Mouse (Mus musculus) cerebellum, adult 2 months (tissue): ENCODE data around the gene Ksr2. TPM values are rescaled to one million over a fixed set of nuclear protein-coding genes. Genes with fewer than 3 reads are reported as not detected.
"Not testable (repeated sequence)": the region's sequence is repeated elsewhere in the genome, so short reads cannot be mapped to it uniquely, and the experiment has no call there.

Experiments used
- DNase-seq, 2 experiments: peaks; one replicate each; pipeline ENCODE4 v3.0.0; 2021
- H3K27ac ChIP-seq: fragments of 200-500 bp; 2 replicates; pipeline ENCODE4 v1.5.1; 2012; ENCODE audit warnings: low read length, control low read depth, inconsistent platforms; ENCODE audit not compliant: insufficient read depth
- H3K27me3 ChIP-seq: fragments of 200-500 bp; 2 replicates; pipeline ENCODE4 v1.6.1; 2012; ENCODE audit warnings: inconsistent platforms, mild to moderate bottlenecking, low read length, moderate library complexity; ENCODE audit not compliant: control insufficient read depth, insufficient read depth
- H3K4me1 ChIP-seq: fragments of 200-500 bp; 2 replicates; pipeline ENCODE4 v1.6.1; 2011; ENCODE audit warnings: low read length; ENCODE audit not compliant: control insufficient read depth, insufficient read depth
- H3K4me3 ChIP-seq: fragments of 200-500 bp; replicated peaks from 2 replicates; pipeline ENCODE3; 2011; ENCODE audit warnings: mild to moderate bottlenecking, low read depth, low read length, control low read depth; ENCODE audit not compliant: insufficient read depth
- CTCF ChIP-seq: fragments of 200-500 bp; IDR thresholded peaks from 2 replicates; pipeline ENCODE4 v1.5.1; 2011; ENCODE audit warnings: low read depth, mild to moderate bottlenecking, control low read depth, low read length, moderate library complexity, borderline replicate concordance; ENCODE audit not compliant: insufficient read depth
- POLR2A ChIP-seq: fragments of 200-500 bp; IDR thresholded peaks from 2 replicates; pipeline ENCODE4 v1.6.1; 2011; ENCODE audit warnings: low read length, control low read depth, borderline replicate concordance; ENCODE audit not compliant: insufficient read depth
- WGBS: fragments of 180-500 bp; shearing (Covaris S2); methylation state at CpG from one replicate; pipeline ENCODE4 v1.1.7; 2018; 5-methylcytosine and 5-hydroxymethylcytosine counted together
- polyA plus RNA-seq: library from polyadenylated mRNA; depleted of rRNA; stranded (reverse); fragments of >200 nt; gene quantifications from 2 replicates; pipeline ENCODE4 v1.2.3, GENCODE M21; 2012

Ksr2 gene
- polyA plus RNA-seq, 1 experiment, result 12.1 TPM

GRCm38 (mm10) chr5:117409369-117409768 lies 4.4 kb upstream of the Ksr2 start:
- Histone ChIP-seq H3K27me3 (no peaks in the 10 kb centered on the region), H3K4me3 (no peak overlapping the region), H3K4me1 (no peaks in the 10 kb centered on the region), H3K27ac (no peak overlapping the region)
- TF ChIP-seq CTCF (no peak), POLR2A (no peak)
- WGBS, result 52% methylated on average over 6 of the region's 6 CpGs
- no peak for DNase-seq

GRCm38 (mm10) chr5:117414611-117415010 lies 811 bp downstream of the Ksr2 start:
- Histone ChIP-seq H3K27me3 (no peaks in the 10 kb centered on the region), H3K27ac (peak overlapping the region; percentile 45), H3K4me3 (peak overlapping the region; percentile 76), H3K4me1 (peaks cover 4% of the 10 kb centered on the region; the same call in 1 of the 2 replicates)
- TF ChIP-seq CTCF (no peak), POLR2A (no peak)
- 1% methylated on average over 10 of the region's 10 CpGs for WGBS
- DNase-seq, result peak; percentile 55 to 57

GRCm38 (mm10) chr5:117415011-117415912 lies 1.5 kb downstream of the Ksr2 start:
- Histone ChIP-seq H3K4me3 (peak overlapping the region; percentile 76), H3K4me1 (peaks cover 4% of the 10 kb centered on the region; the same call in 1 of the 2 replicates), H3K27ac (peak overlapping the region; percentile 45), H3K27me3 (no peaks in the 10 kb centered on the region)
- 4% methylated on average over 19 of the region's 19 CpGs for WGBS
- no peak for TF ChIP-seq POLR2A
- peak; percentile 34; the same call in 1 of the 2 replicates for TF ChIP-seq CTCF
- peak; percentile 37 to 41 for DNase-seq

- no peak for DNase-seq
- Histone ChIP-seq H3K27ac (no peak overlapping the region), H3K4me1 (peaks cover 6% of the 10 kb centered on the region; the same call in 1 of the 2 replicates), H3K4me3 (no peak overlapping the region), H3K27me3 (no peaks in the 10 kb centered on the region)
- 80% methylated on average over 2 of the region's 2 CpGs for WGBS
- TF ChIP-seq POLR2A (no peak), CTCF (no peak)
These were observed 3.6 kb downstream of the Ksr2 start for GRCm38 (mm10) chr5:117417442-117417841.

DNA sequence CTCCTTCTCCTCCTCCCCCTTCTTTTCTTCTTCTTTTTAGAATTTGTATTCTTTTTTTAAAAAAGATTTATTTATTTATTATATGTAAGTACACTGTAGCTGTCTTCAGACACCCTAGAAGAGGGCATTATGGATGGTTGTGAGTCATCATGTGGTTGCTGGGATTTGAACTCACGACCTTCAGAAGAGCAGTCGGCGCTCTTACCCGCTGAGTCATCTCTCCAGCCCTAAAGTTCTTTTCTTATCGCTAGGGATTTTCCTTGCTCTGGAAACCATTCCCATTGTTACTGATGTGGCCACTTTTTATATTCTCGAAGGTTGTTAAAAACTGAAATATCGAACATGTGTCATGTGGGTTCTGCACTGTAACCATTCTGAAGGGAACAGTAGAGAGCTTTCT lies 19.7 kb downstream of the Ksr2 start:
- H3K4me1 ChIP-seq, H3K27me3 ChIP-seq, H3K27ac ChIP-seq, DNase-seq, H3K4me3 ChIP-seq: not testable (repeated sequence)
- WGBS, result 93% methylated on average over 7 of the region's 7 CpGs

DNA sequence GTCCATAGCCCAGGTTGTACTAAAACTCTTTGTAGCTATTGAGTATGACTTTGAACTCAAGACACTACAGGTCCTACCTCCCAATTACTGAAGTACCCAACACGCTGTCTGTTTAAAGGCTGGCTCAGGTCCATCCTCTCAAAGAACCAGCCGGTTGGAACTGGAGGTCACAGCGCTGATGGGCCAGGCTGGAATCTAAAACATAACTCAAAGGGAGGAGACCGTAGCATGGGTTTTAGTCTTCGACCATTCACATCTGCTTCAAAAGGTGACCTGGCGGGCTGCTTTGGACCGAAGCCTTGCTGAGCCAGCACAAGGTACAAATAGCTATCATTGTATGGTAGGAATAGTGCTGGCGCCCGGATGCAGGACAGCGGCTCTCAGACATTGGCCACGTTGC lies 26.5 kb downstream of the Ksr2 start:
- no peak for TF ChIP-seq POLR2A
- no peak for TF ChIP-seq CTCF
- 72% methylated on average over 11 of the region's 11 CpGs for WGBS
- Histone ChIP-seq H3K4me1 (peaks cover 6% of the 10 kb centered on the region; the same call in 1 of the 2 replicates), H3K4me3 (no peak overlapping the region), H3K27ac (no peak overlapping the region), H3K27me3 (no peaks in the 10 kb centered on the region)
- no peak for DNase-seq

GRCm38 (mm10) chr5:117441242-117441842 lies 27.5 kb downstream of the Ksr2 start:
- 42% methylated on average over 18 of the region's 18 CpGs for WGBS
- Histone ChIP-seq H3K27ac (no peak overlapping the region), H3K4me1 (peaks cover 6% of the 10 kb centered on the region; the same call in 1 of the 2 replicates), H3K4me3 (no peak overlapping the region), H3K27me3 (no peaks in the 10 kb centered on the region)
- no peak for TF ChIP-seq POLR2A
- TF ChIP-seq CTCF, result no peak
- no peak for DNase-seq
